Mouse (Mus musculus): Measurements from ENCODE around the gene Mkks. TPM values are rescaled to one million over a fixed set of nuclear protein-coding genes. Genes with fewer than 3 reads are reported as not detected.

The Mkks gene
- total RNA-seq, 2 experiments from 2014 or later, result 33.5 to 38.2 TPM

DNA sequence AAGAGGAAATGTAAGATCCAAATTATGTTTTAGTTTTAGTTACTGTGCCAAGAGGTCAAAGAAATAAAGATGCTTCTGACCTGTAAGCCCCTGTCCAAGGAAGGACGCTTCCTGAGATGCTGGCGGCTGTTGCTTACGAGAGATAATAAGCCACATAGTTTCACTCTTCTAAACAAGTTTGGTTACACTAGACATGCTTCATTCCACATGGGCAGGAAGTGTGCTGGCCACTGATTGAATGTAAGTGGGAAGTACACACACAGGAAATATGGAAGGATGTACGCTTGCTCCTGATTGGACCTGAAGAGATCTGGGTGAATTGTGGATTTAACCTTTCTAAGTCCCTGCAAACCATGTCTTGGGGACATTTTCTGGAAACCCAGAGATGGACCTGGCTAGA, 63.6 kb downstream of the Mkks start:
- Histone ChIP-seq H3K27ac (no peak overlapping the region), H3K4me3 (no peak overlapping the region)
- intact Hi-C loops (cut with DNase I), result no loop called here
- no peak for TF ChIP-seq CTCF (IDR thresholded peaks at IDR 0.05)
- no peak for DNase-seq

Other genes starting within 250 kb of the Mkks start
- gene Snap25, start 177.9 kb downstream of the Mkks start, total RNA-seq (2021), result not detected
- 10 to 100 TPM; 15.3 to 37.8 TPM for gene AL731706.2, start 5.7 kb downstream of the Mkks start, total RNA-seq (2021)
- gene Slx4ip, start 171 bp downstream of the Mkks start, total RNA-seq (2021), result 1 to 10 TPM; 2.6 to 4.8 TPM
- gene AL731706.1, start within 50 bp of the Mkks start, total RNA-seq (2021), result 10 to 100 TPM; 22.5 to 28.0 TPM
- gene Jag1, start 225.3 kb upstream of the Mkks start, total RNA-seq (2021), result 1 to 10 TPM; 5.3 to 6.7 TPM